9 mouse cellular contexts compared by ENCODE assay signal in genomic region chr3:155234919-155235318, GRCm38 (mm10).
DNase-seq lines count a peak whose midpoint lies in the region; ATAC-seq and TF ChIP-seq lines count a peak whose summit lies in the region.
"Had no signal": no experiment of that assay in that cellular context is flagged by ENCODE, and none has a peak within 500 bp of the region (broad histone marks: within the 10 kb centered on the region; RNA-seq: fewer than 3 reads in every experiment).

No protein-coding gene starts in this region.

- H3K27ac ChIP-seq in limb, embryonic 12.5 days = no peak overlapping the region
- no peak overlapping the region for H3K27ac ChIP-seq in limb, embryonic 10.5 days
- H3K27ac ChIP-seq in neural tube, embryonic 15.5 days (replicated peaks) = no peak overlapping the region

- H3K9ac ChIP-seq in limb, embryonic 12.5 days (replicated peaks) = no peak overlapping the region
- H3K9ac ChIP-seq in neural tube, embryonic 15.5 days (replicated peaks) = no peak overlapping the region

- no peak overlapping the region for H3K4me2 ChIP-seq in limb, embryonic 12.5 days
- no peak overlapping the region for H3K4me2 ChIP-seq in neural tube, embryonic 15.5 days

- H3K4me3 ChIP-seq in limb, embryonic 12.5 days (replicated peaks) = no peak overlapping the region
- no peak overlapping the region for H3K4me3 ChIP-seq in limb, embryonic 10.5 days
- H3K4me3 ChIP-seq in neural tube, embryonic 15.5 days (replicated peaks) = no peak overlapping the region

- no peak for TF ChIP-seq POLR2A in brain, embryonic 14.5 days (IDR thresholded peaks at IDR 0.05; ENCODE audit: borderline replicate concordance, extremely low read depth, insufficient read depth, insufficient read length, poor library complexity, severe bottlenecking)

- peak; percentile 26; the same call in 1 of the 2 replicates for ATAC-seq in limb, embryonic 12.5 days (ENCODE audit: insufficient number of reproducible peaks, insufficient read depth, low FRiP score, low TSS enrichment, low read depth)
- peak; percentile 73 for ATAC-seq in granulocyte monocyte progenitor cell, adult 5-6 weeks (replicated peaks; ENCODE audit: poor library complexity, severe bottlenecking)
- ATAC-seq in neural tube, embryonic 15.5 days (ENCODE audit: low FRiP score) = peak; percentile 79; the same call in 1 of the 2 replicates

- WGBS in limb, embryonic 12.5 days = 8% methylated on average over 1 of the region's 1 CpGs
- 21% methylated on average over 1 of the region's 1 CpGs for WGBS in limb, embryonic 10.5 days
- 8% methylated on average over 1 of the region's 1 CpGs for WGBS in neural tube, embryonic 15.5 days

- no peaks in the 10 kb centered on the region for H3K4me1 ChIP-seq in limb, embryonic 12.5 days (replicated peaks)
- H3K4me1 ChIP-seq in limb, embryonic 10.5 days = no peaks in the 10 kb centered on the region
- H3K4me1 ChIP-seq in neural tube, embryonic 15.5 days = no peaks in the 10 kb centered on the region

- H3K27me3 ChIP-seq in limb, embryonic 12.5 days = no peaks in the 10 kb centered on the region
- H3K27me3 ChIP-seq in limb, embryonic 10.5 days (ENCODE audit: low read depth, poor library complexity, severe bottlenecking) = no peaks in the 10 kb centered on the region
- no peaks in the 10 kb centered on the region for H3K27me3 ChIP-seq in neural tube, embryonic 15.5 days (replicated peaks)

- DNase-seq in limb, embryonic 10.5 days (ENCODE audit: low spot score) = no peak
- peak; percentile 80 for DNase-seq in brain, embryonic 14.5 days (ENCODE audit: low read depth)
- DNase-seq in ovary, postnatal 10 days (ENCODE audit: low spot score) = no peak
- no peak for DNase-seq in thymus, postnatal 4 days
- no peak for DNase-seq in layer of hippocampus, adult 8-10 months (ENCODE audit: low spot score in 2 of 2)
- DNase-seq: gastrocnemius, postnatal 36 days had no signal

- no peaks in the 10 kb centered on the region for H3K9me3 ChIP-seq in limb, embryonic 12.5 days
- H3K9me3 ChIP-seq in limb, embryonic 10.5 days (replicated peaks) = no peaks in the 10 kb centered on the region
- H3K9me3 ChIP-seq in neural tube, embryonic 15.5 days (replicated peaks) = no peaks in the 10 kb centered on the region

- TF ChIP-seq CTCF in brain, embryonic 14.5 days (IDR thresholded peaks at IDR 0.05; ENCODE audit: borderline replicate concordance, extremely low read depth, insufficient read depth, insufficient read length) = peak; percentile 19; the same call in 1 of the 2 replicates

- no peaks in the 10 kb centered on the region for H3K36me3 ChIP-seq in limb, embryonic 12.5 days
- H3K36me3 ChIP-seq in limb, embryonic 10.5 days = no peaks in the 10 kb centered on the region
- no peaks in the 10 kb centered on the region for H3K36me3 ChIP-seq in neural tube, embryonic 15.5 days

Comparison
In these comparisons a context has a peak if more than half of its experiments do, and no peak if none do; other contexts are left out.
1. ATAC-seq: peak in every context shown above with its lines; median percentile 79 in neural tube, embryonic 15.5 days; 73 in granulocyte monocyte progenitor cell, adult 5-6 weeks; 26 in limb, embryonic 12.5 days.